Mouse (Mus musculus) cerebellum, adult 11 months (tissue): ENCODE results near the gene a.
A peak's percentile ranks its signal among the peaks of the same experiment; 100 is the strongest.

Source experiments
- DNase-seq: peaks from one replicate; pipeline ENCODE4 v3.0.0; 2022

The a gene

GRCm38 (mm10) chr2:155072353-155073145, 281.3 kb downstream of the a start:
- DNase-seq = no peak

DNA sequence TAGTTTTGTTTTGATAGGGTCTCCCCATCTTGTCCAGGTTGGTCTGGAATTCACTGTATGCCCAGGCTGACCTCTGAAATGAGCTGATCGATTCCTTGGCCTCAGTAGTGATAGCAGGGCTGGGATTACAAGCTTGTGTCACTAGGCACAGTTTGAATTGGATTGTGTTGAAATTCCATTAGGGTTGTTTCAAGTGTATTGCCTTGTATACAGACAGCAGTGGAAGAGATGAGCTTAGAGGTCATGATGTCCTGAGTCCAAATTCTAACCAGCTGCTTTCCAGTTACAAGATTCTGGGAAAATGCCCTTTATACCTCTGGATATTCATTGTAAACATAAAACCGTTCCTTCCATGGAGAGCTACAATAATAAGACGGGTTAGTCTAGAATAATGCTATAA, 282.1 kb downstream of the a start:
- DNase-seq = no peak

GRCm38 (mm10) chr2:155073978-155074765, 283.0 kb downstream of the a start, which contains the start of gene Ahcy:
Gene Ahcy (minus strand): TSS chr2:155074497.
- DNase-seq = peak; percentile 88

GRCm38 (mm10) chr2:155074766-155075330, 283.6 kb downstream of the a start:
- peak; percentile 27 for DNase-seq

GRCm38 (mm10) chr2:155075649-155076048, 284.4 kb downstream of the a start:
- no peak for DNase-seq

DNA sequence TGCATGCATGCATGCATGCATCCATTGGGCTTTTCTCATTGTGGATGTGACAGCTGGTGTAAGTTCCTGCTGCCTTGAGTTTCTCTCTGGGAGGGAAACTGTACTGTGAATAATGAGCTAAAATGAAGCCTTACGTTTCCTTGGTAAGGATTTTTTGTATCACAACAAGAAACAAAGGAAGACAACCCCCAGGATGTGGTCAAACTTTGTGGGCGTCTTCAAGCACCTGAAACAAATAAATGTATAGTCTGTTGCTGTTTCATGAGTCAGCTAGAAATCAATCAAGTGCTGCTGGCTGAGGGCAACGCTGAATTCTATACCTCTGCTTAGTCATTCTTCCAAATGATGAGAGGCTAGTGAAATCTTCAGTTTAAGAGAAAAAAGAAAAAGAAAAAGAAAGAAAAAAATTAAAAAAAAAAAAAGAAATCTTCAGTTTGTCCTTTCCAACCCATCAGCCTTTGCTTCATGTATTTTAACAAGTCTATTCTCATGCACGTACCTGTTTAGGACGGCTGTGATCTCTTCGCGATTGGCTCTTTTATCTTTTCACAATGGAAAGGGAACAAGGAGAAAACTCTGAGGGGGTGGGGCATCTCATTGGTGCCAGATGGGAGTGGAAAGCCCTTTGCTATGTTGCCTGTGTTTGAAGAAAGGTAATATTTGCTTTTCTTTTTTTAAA, 288.4 kb downstream of the a start:
- no peak for DNase-seq

DNA sequence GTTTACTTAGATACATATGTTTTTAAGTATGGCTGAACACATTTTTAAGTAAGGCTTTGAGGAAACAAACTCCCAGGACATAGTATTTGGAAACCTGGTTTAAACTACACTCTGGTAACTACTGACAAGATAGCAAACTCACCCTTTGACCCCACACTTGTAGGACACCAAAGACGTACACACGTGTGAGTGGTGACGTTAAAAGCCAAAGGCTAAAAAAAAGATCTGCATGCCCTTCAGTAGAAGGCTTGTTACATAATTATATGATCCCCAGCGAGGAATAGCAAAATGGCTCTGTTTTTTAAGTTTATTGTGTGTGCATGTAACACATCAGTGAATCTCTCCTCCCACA, 289.0 kb downstream of the a start:
- DNase-seq = no peak

GRCm38 (mm10) chr2:155081056-155081455, 289.9 kb downstream of the a start:
- DNase-seq = no peak

DNA sequence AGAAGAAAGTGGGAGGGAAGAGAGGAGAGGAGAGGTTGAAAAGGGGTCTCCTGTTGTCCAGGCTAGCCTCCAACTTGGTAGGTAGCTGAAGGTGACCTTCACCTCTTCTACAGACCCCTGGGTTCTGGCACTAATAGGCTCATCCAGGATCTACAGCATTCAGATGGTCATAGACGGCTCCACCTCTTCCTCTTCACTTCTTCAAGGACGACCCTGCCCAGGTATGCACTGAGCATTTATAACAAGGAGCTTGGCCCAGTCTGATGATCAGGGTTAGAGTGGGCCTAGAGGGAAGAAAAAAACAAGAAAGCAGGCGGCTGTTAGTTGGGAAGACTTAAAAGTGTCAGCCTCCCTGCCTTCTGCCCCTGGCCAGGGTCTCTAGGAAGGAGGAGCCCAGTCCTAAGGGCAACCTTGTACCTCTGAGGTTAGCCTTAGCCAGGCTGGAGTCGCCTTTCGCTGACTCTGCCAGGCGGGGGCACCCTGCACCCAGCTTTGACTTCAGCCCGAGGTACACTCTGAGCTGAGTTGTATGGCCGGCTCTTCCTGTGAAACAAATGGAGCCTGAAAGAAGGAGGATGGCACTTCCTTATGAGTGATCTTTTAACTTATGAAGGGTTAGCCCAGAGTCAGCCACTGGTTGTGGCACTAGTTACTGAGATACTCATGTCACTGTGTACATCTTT, 291.1 kb downstream of the a start:
- DNase-seq = peak; percentile 50

- no peak for DNase-seq
Measured at GRCm38 (mm10) chr2:155084546-155084945, 293.3 kb downstream of the a start.

GRCm38 (mm10) chr2:155086328-155086727, 295.1 kb downstream of the a start:
- DNase-seq = no peak

DNA sequence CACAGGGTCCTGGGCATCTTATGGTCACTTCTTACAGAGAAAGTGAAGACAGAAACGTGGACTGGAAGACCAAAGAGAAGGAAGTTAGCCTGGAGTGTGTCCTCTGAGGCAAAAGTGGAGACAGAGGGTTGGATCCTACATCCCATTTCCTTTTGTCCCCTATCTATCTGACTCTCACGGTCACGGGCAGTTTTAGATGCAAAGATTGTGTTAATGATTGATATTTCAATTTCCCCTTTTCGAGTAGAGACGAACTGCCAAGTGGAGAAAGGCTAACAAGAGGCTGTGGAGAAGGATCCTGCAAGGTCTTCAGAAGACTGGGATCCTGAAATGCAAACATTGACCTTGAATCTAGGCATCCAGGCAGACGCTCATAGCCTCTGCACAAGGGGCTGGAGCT, 297.1 kb downstream of the a start:
- no peak for DNase-seq

DNA sequence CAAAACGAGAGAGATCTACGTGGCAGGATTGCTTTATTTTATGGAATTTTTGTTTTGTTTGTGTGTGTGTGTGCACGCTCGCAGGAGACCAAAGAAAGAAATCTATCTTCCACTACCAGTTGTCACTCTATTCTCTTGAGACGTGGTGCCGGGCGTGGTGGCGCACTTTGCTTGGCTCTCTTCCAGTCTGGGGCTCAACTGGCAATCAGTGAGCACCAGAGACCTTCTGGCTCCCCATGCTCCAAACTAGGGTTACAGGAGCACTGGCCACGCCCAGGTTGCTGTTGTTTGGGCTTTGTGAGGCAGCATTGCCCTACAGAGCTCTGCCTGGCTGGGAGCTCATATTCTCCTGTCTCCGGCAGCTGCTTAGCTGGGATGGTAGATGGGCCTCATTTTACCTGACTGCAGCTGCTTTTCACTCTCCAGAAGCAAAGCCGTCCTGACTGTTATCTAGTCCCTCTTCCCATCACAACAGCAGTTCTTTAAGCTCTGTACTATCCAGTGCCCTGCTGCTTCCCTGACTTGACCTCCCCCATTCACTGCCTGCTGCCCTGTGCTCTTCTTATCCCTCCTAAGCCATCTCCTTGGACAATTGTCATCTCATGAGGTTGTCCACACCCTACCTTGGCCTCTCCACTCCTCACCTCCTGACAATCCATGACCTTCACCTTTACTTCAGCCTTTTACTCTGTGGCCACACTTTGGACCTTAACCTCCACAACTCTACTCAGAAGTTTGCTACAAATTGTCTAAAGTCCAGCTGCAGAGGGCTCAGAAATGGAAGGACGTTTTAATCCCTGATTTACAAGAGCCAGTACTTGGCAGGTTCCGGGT, 299.9 kb downstream of the a start:
- DNase-seq = no peak

DNA sequence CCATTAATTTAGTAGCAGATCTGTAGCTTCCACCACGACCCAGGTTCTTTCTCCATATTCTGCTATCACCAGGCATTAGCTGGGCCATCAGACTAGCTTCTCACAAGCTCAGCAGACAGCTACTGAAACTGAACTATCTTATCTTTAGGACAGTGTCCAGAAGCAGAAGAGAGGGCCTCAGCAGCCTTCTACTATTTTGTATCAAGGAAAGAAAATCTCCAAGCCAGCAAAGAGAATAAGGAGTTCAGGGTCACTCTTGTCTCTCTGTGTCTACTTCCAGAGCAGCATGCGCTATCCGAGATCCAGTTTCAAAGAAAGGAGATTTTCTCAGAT, 300.5 kb downstream of the a start:
- no peak for DNase-seq

- no peak for DNase-seq
Measured at GRCm38 (mm10) chr2:155093418-155093817, 302.2 kb downstream of the a start.

- DNase-seq = no peak
Measured at GRCm38 (mm10) chr2:155098720-155099380, 307.6 kb downstream of the a start.

GRCm38 (mm10) chr2:155099421-155099820, 308.2 kb downstream of the a start:
- no peak for DNase-seq

GRCm38 (mm10) chr2:155099994-155100795, 309.0 kb downstream of the a start:
- DNase-seq = no peak
